ENCODE assay signal across 8 mouse cellular contexts in genomic region chr9:20889185-20890141, GRCm38 (mm10). TPM values are rescaled to one million over a fixed set of nuclear protein-coding genes. Genes with fewer than 3 reads are reported as not detected.
DNase-seq lines count a peak whose midpoint lies in the region; ATAC-seq and TF ChIP-seq lines count a peak whose summit lies in the region.

No protein-coding gene starts in this region.

- ATAC-seq in forebrain, embryonic 14.5 days = no peak
- ATAC-seq in liver, embryonic 14.5 days (ENCODE audit: insufficient read depth) = peak; percentile 64

- H3K4me2 ChIP-seq in forebrain, embryonic 14.5 days (ENCODE audit: low read length) = peak overlapping the region; percentile 92; the same call in 1 of the 2 replicates
- H3K4me2 ChIP-seq in liver, embryonic 14.5 days (ENCODE audit: low read depth) = peak overlapping the region; percentile 82

- H3K4me1 ChIP-seq in forebrain, embryonic 14.5 days (ENCODE audit: control insufficient read depth, insufficient read depth, low read length) = no peaks in the 10 kb centered on the region
- peaks cover 9 to 15% of the 10 kb centered on the region in 2 experiments for H3K4me1 ChIP-seq in liver, embryonic 14.5 days (replicated peaks; ENCODE audit: control insufficient read depth in 2 of 2, insufficient read depth in 2 of 2, low read length in 1 of 2)

- H3K27ac ChIP-seq in forebrain, embryonic 14.5 days (ENCODE audit: low read depth, low read length) = no peak overlapping the region
- H3K27ac ChIP-seq in liver, embryonic 14.5 days = peak overlapping the region; percentile 79

- H3K36me3 ChIP-seq in forebrain, embryonic 14.5 days (ENCODE audit: control insufficient read depth, insufficient read depth, low read length) = peaks cover 52% of the 10 kb centered on the region
- peaks cover 42% of the 10 kb centered on the region for H3K36me3 ChIP-seq in liver, embryonic 14.5 days (replicated peaks; ENCODE audit: control insufficient read depth, insufficient read depth, low read depth)

- peak; percentile 61 for TF ChIP-seq EP300 in liver, embryonic 14.5 days (IDR thresholded peaks at IDR 0.05; ENCODE audit: low read depth)

- peak; percentile 60 for DNase-seq in cerebellum, adult 9-11 months
- DNase-seq in cerebellum, postnatal 36 days = no peak
- peak; percentile 83 for DNase-seq in A20 (ENCODE audit: low read depth, low spot score)
- no peak for DNase-seq in forebrain, embryonic 14.5 days (ENCODE audit: low spot score)
- DNase-seq in liver, embryonic 14.5 days (ENCODE audit: low read depth in 3 of 3, low spot score in 3 of 3) = peak; percentile 63 to 69 (median 64)
- DNase-seq in ovary, postnatal 14 days (ENCODE audit: low spot score) = no peak
- DNase-seq in adrenal gland, postnatal 36 days = no peak
- DNase-seq in gastrocnemius, postnatal 4 days (ENCODE audit: low spot score in 2 of 2) = no peak

- peak overlapping the region; percentile 86; the same call in 1 of the 2 replicates for H3K4me3 ChIP-seq in forebrain, embryonic 14.5 days (ENCODE audit: low read depth, low read length)
- peak overlapping the region; percentile 58 to 70 for H3K4me3 ChIP-seq in liver, embryonic 14.5 days (ENCODE audit: insufficient read depth in 1 of 2, low read depth in 2 of 2, low read length in 2 of 2)

- 89% methylated on average over 29 of the region's 29 CpGs for WGBS in forebrain, embryonic 14.5 days
- 27% methylated on average over 29 of the region's 29 CpGs for WGBS in liver, embryonic 14.5 days (ENCODE audit: insufficient replicate concordance)

- H3K9ac ChIP-seq in forebrain, embryonic 14.5 days (ENCODE audit: low read length) = no peak overlapping the region
- H3K9ac ChIP-seq in liver, embryonic 14.5 days (replicated peaks) = peak overlapping the region; percentile 81

- no peaks in the 10 kb centered on the region for H3K27me3 ChIP-seq in forebrain, embryonic 14.5 days (replicated peaks; ENCODE audit: control insufficient read depth, insufficient read depth, low read length)
- H3K27me3 ChIP-seq in liver, embryonic 14.5 days (ENCODE audit: control insufficient read depth, insufficient read depth, low read length) = no peaks in the 10 kb centered on the region

- no peak for TF ChIP-seq CTCF in liver, embryonic 14.5 days (IDR thresholded peaks at IDR 0.05; ENCODE audit: low read depth)

- no peaks in the 10 kb centered on the region for H3K9me3 ChIP-seq in forebrain, embryonic 14.5 days (replicated peaks; ENCODE audit: control insufficient read depth, low read length)
- H3K9me3 ChIP-seq in liver, embryonic 14.5 days (ENCODE audit: control insufficient read depth, low read length) = no peaks in the 10 kb centered on the region; the same call in 1 of the 2 replicates

RNA-seq across cellular contexts. Expression of gene Ppan, which starts 1.5 kb away (rescaled TPM):
- polyA plus RNA-seq in forebrain, embryonic 14.5 days (2014; fragmentation: Nextera tagmentation; extraction: Ambion mirVana) = 44.1 and 49.6 TPM in 2 replicates
- polyA plus RNA-seq in liver, embryonic 14.5 days (2012; rRNA removed) = 70.6 and 84.8 TPM in 2 replicates
- polyA plus RNA-seq in liver, embryonic 14.5 days (2014; fragmentation: Nextera tagmentation; extraction: Ambion mirVana) = 50.2 and 56.1 TPM in 2 replicates
- total RNA-seq in adrenal gland, postnatal 36 days (2021) = 10 to 100 TPM; 26.6 to 45.4 TPM
- total RNA-seq in gastrocnemius, postnatal 4 days (2021) = 10 to 100 TPM; 25.0 to 28.7 TPM

RNA-seq across cellular contexts. Expression of gene Eif3g, which starts 9.0 kb away (rescaled TPM):
- 264 and 269 TPM in 2 replicates for polyA plus RNA-seq in forebrain, embryonic 14.5 days (2014; fragmentation: Nextera tagmentation; extraction: Ambion mirVana)
- polyA plus RNA-seq in liver, embryonic 14.5 days (2012; rRNA removed) = 74.2 and 104 TPM in 2 replicates
- 170 and 181 TPM in 2 replicates for polyA plus RNA-seq in liver, embryonic 14.5 days (2014; fragmentation: Nextera tagmentation; extraction: Ambion mirVana)
- 100 to 1,000 TPM; 154 to 178 TPM for total RNA-seq in adrenal gland, postnatal 36 days (2021)
- total RNA-seq in gastrocnemius, postnatal 4 days (2021) = 100 to 1,000 TPM; 146 to 158 TPM

RNA-seq across cellular contexts. Expression of gene Angptl6, which starts 9.9 kb away (rescaled TPM):
- 15.5 TPM in 2 replicates for polyA plus RNA-seq in forebrain, embryonic 14.5 days (2014; fragmentation: Nextera tagmentation; extraction: Ambion mirVana)
- 8.1 and 9.3 TPM in 2 replicates for polyA plus RNA-seq in liver, embryonic 14.5 days (2012; rRNA removed)
- 6.8 and 7.6 TPM in 2 replicates for polyA plus RNA-seq in liver, embryonic 14.5 days (2014; fragmentation: Nextera tagmentation; extraction: Ambion mirVana)
- total RNA-seq in adrenal gland, postnatal 36 days (2021) = 1 to 10 TPM; 3.2 to 3.5 TPM
- 1 to 10 TPM; 3.9 to 4.5 TPM for total RNA-seq in gastrocnemius, postnatal 4 days (2021)

RNA-seq across cellular contexts. Expression of gene A230050P20Rik, which starts 21.0 kb away (rescaled TPM):
- polyA plus RNA-seq in forebrain, embryonic 14.5 days (2014; fragmentation: Nextera tagmentation; extraction: Ambion mirVana) = 0.62 and 1.2 TPM in 2 replicates
- 11.5 and 13.0 TPM in 2 replicates for polyA plus RNA-seq in liver, embryonic 14.5 days (2012; rRNA removed)
- 1.1 and 1.7 TPM in 2 replicates for polyA plus RNA-seq in liver, embryonic 14.5 days (2014; fragmentation: Nextera tagmentation; extraction: Ambion mirVana)
- 10 to 100 TPM; 19.1 to 20.4 TPM for total RNA-seq in adrenal gland, postnatal 36 days (2021)
- 1 to 10 TPM; 8.2 to 9.7 TPM for total RNA-seq in gastrocnemius, postnatal 4 days (2021)

Comparison
In these comparisons a context has a peak if more than half of its experiments do, and no peak if none do; other contexts are left out.
1. DNase-seq: peak in cerebellum, adult 9-11 months (single experiment), A20 (single experiment) and liver, embryonic 14.5 days (3 of 3); none in cerebellum, postnatal 36 days (0 of 2), forebrain, embryonic 14.5 days (single experiment), ovary, postnatal 14 days (single experiment), adrenal gland, postnatal 36 days (0 of 2) and gastrocnemius, postnatal 4 days (0 of 2).